Mouse (Mus musculus): Measurements from ENCODE around the gene Taf1c. TPM values are rescaled to one million over a fixed set of nuclear protein-coding genes. Genes with fewer than 3 reads are reported as not detected.

Taf1c gene
- total RNA-seq, 1 experiment from 2014 or later = 11.9 TPM

DNA sequence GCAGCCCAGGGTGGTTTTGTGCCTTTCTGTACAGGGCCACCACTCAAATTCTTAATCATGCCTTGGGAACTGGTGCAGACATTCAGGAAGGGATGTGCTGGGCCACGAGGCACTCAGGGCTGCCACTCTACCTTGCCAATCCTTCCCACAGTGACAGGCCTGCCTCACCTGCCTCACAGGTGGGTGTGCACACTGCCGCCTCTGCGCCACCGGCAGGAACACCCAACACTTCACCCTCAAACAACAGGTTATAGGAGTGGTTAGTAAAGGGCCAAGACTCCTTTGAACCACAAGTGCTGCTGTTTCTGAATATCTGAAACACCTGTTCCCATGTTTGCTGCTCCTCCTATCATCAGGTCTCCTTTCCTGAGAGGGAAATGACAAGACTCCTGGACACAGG is 32.6 kb downstream of the Taf1c start:
- DNase-seq = no peak

DNA sequence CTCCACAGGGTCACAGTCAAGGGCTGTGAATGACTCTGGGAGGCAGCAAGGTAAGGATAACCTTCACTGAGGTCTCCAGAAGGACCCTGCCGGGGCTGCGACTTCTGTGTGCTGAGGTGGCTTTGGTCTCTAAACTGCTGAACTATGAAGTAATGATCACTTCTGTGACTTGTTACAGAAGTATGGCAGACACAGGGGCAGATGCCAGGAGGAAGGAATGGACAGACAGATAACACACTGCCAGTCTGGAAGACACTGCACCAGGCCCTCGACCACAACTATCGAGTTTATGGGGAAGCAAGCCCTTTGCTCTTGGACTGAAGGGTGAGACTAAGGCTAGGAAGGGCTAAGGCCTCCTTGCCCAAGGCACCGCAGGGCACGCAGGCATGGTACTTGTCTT is 33.9 kb downstream of the Taf1c start:
- DNase-seq = peak; percentile 29

DNA sequence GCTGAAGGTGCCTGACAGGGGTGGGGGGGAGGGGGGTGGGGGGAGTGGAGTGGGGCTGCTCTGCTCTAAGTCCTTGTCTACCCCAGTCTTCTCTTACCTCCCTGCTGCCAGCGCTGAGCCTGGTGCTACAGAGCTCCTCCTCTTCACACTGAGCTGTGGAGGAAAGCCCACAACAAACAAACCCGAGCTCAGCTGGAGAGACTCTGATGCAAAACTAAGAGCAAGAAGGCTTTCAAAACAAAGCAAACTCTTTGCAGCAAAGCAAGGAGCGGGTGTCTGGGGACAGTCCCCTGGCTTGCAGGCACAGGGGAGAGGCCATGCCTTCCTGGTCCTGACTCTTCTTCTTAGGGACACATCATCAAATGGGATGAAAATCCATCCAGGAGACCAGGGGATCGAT is 35.1 kb downstream of the Taf1c start:
- DNase-seq = no peak

DNA sequence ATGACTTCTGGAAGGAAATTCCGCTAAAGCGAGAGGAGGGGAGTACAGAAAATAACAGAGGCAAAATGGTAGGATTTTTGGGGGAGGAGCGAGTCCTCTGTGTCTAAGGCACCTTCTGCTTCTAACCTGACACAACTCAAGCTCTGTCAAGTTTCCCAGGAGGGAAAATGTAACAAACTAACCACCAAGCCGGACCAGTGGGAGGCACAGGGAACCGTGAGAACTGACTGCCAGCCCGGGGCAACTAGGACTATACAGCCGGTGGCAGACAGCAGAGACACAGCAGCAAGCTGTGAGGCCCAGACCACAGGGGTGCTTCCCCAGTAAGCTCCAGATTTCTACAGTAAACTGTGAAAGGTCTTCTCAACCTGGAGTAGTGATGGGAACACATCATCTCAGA is 36.1 kb downstream of the Taf1c start:
- DNase-seq = no peak

DNA sequence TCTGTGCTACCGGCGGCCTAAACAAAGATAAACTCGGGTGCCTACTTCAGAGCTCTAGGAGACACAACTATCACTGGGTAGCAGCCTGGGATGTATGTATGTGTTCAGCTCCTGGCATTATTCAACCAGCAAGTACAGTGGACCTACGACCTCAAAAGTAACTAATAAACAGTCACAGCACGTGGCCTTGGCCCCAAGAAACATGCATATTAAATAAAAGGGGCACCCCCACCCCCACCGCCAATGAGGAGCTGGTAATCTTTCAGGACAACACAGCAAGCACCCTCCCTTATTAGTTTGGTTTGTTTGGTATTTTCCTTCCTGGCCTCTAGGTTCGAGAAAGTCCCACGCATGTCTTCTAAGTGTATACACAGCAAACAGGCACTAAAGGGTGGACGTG is 36.8 kb downstream of the Taf1c start:
- DNase-seq = no peak

DNA sequence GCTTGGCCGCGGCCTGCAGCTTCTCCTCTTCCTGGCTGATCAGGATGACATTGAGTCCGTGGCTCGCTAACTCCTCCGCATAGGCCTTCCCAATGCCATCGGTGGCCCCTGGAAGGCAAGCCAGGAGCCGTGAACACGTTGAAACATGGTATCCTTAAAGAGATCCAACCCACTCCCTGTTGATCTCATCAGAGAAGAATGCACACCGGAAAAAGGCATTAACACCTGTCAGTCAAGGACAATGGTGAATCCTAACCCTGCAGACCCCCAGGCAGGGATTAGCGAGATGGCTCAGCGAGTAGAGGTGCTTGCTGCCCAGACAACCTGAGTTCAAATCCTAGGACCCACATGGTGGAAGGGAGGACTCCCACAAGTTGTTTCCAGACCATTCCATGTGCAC is 38.7 kb downstream of the Taf1c start:
- no peak for DNase-seq

DNA sequence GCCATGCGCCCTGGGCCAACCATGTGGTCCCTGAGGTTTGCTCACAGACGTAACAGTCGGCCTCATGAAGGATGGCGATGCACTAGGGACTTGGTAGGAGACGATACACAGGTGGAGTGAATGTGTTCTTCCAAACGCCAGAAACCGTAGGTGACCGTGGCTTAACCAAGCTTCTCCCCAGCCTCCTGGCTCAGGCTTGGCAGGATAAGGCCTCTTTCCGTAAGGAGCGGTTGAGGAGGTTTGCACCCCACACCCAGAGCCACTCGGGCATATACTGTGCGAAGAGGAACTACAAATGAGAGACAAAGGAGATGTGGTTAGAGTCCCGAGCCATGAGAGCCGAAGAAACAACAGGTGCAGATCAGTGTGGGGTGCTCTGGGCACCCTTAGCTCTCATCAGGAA is 41.2 kb downstream of the Taf1c start:
- no peak for DNase-seq

DNA sequence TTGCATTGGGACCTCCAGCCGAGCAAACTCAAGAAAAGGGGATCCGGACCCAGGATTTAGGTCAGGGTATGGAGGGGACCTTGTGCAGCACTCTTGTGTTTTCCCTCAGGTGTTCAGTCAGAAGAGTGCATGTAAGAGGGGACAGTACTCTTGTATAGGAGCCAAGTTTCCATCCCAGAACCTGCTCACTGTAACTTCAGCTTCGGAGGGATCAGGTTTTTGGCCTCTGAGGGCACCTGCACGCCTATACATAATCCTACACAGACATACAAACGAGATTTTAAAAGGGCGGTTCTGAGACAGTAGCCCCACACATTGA is 45.7 kb downstream of the Taf1c start:
- no peak for DNase-seq

DNA sequence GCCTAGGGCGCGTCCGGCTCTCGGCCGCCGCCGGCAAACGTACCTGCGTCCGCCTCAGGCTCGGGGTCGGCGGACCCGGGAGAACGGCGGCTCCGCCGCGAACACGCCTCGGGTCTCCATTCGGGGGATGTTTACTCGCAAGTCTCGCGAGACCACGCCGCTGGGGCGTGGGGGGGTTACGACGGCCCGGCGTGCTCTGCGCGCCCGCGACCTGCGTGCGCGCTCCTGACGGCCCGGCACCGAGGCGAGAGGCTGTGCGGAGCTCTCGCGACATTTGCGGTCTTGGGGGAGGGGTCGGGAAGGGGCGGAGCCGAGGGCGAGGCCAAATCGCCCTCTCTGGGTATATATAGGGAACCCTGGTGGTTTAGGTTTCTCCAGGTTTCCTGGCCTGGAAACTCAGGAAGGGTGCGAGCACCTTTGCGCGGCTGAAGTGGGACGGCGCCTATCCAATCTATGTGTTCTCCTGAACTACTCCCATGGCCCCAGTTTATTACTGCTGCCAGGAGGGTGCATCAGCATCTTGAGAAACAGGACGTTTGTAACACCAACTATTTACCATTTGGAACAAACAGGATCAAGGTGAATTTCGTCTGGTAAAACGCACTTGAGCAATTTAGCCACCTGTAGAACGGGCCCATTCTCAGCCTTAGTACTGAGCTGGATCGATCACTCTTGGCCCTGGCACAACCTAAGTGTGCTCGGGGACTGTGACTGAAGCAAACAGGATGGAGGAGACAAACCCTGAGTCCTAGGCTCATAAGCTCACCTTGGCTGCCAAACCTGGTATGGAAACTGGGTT is 46.2 kb downstream of the Taf1c start, which contains the start of gene Mbtps1:
Mbtps1 (minus strand) TSS at position 133 of the 799 bp plus-strand sequence.
- DNase-seq = peak; percentile 99

DNA sequence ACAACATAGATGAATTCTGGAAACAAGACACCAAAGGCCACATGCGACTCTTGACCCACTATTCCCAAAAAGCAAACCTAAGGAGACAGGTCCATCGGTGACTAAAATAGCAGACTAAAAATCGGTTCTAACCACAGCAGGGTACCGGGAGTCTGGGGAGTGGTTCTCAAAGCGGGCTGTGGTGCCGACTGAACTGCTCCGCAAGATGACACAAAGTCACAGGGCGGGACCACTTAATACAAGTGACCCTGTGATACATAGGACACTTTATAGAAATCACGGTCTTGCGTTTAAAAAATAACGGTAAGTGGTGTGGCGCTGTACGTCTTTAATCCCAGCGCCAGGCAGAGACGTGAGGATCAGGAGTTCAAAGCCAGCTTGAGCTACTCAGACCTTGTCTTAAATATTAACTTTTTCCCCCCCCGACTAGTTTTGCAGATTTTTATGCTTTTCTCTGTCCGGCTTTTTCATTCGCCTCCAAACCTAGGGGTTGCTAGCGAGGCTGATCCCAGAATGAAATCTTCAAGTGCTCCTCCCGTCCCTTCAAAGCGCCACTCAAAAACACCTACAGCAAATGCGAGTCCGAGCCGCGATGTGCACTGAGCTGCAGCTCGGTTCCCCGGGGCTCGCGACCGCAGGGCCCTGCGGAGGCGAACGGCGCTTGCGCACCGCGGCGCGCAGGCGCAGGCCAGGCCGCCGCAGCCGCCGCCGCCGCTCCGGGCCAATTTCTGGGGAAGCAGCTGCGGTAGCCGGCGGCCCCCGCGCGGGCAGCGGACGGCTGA is 47.0 kb downstream of the Taf1c start:
- DNase-seq = peak; percentile 90

DNA sequence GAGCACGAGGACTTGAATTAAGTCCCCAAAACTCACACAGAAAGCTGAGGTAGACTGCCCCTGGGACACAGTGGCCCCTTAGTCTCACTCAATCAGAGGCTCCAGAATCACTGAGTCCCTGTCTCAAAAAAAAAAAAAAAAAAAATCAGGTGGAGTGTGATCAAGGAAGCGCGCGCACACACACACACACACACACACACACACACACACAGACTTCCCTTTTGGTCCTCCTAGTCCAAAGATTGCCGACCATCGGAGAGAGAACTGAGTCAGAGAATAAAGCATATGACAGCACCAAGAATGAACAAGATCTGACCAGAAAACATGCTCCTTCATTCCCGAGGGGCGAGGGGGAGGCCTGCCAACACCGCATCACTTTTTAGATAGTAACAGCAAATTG is 47.9 kb downstream of the Taf1c start:
- no peak for DNase-seq

DNA sequence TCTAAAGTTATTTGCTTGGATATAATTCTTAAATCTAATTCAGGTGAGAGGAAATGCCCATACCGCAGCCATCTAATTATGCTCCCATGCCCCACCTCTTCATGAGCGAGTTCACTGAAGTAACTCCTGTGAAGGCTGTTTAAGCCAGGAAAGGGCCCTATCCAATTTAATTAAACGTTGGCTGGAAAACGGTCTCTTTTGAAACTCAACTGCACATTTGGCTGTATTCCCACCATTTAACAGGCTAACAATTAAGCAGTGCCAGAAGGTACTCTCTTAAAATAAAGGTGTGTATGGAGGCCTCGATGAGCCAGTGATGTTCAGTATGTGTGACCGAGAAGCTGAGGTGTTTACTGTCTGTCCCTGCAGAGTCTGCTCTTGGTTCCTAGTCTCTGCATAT is 49.2 kb downstream of the Taf1c start:
- no peak for DNase-seq

DNA sequence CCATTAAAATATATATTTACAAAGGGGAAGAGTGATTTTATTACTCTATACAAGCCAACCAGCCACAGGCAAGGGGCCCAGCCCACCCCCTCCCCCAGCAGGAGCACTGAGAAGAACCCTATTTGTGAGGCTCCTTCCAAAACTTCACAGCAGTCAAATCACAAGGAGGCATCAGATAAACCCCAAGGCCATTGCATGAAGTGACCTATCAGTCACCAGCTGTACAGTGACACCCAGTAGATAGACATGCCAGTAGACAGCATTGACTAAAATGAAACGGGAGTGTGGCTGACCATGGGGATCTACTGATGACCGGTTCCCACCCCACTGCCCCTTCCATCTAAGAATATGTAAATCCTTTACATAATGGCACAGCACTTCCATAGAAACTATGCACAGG is 52.1 kb downstream of the Taf1c start:
- peak; percentile 32 for DNase-seq

DNA sequence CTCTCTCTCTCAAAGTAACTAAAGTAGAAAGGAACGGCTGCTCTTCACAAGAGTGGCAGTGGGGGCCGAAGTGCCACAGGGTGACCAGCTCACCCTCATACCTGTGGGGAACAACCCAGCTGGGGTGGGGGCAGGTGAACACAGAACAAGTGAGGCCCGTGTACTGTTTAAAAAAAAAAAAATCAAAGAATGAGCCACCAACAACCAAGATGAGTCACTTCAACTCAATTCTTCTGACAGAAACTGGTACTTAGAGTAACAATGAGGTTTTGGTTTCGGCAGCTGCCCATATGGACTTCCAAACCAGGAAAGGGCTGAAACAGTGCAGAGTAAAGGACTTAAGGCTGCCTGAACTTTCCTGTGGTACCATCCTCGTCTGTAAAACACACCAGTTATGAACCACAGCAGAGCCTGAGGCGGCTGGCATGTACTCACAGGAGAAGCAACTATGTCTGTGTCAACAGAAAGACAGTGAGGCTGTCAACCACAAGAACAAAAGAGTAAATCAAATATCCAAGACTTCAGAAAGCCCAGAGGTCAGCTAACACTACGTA is 56.4 kb downstream of the Taf1c start:
- no peak for DNase-seq

Other genes starting within 250 kb of the Taf1c start
- 58.0 and 66.5 TPM in 2 replicates for gene Mlycd, start 210.3 kb downstream of the Taf1c start, total RNA-seq (2021)
- gene Osgin1, start 171.1 kb downstream of the Taf1c start, total RNA-seq (2021) = 52.9 and 69.1 TPM in 2 replicates
- gene Necab2, start 158.5 kb downstream of the Taf1c start, total RNA-seq (2021) = 10.4 and 10.6 TPM in 2 replicates
- 0.34 TPM in 1 of 2 replicates, not detected in the other for gene Slc38a8, start 103.5 kb downstream of the Taf1c start, total RNA-seq (2021)
- 101 and 109 TPM in 2 replicates for gene Mbtps1, start 46.5 kb downstream of the Taf1c start, total RNA-seq (2021)
- 25.6 and 30.1 TPM in 2 replicates for gene Hsdl1, start 30.0 kb downstream of the Taf1c start, total RNA-seq (2021)
- not detected in 2 replicates for gene Dnaaf1, start 30.0 kb downstream of the Taf1c start, total RNA-seq (2021)
- not detected in 2 replicates for gene Adad2, start 7.5 kb upstream of the Taf1c start, total RNA-seq (2021)
- gene Kcng4, start 30.5 kb upstream of the Taf1c start, total RNA-seq (2021) = 0.41 and 0.74 TPM in 2 replicates
- gene Wfdc1, start 61.1 kb upstream of the Taf1c start, total RNA-seq (2021) = 10.4 and 10.7 TPM in 2 replicates
- gene Atp2c2, start 94.8 kb upstream of the Taf1c start, total RNA-seq (2021) = 0.41 TPM in 2 replicates
- gene Tldc1, start 173.2 kb upstream of the Taf1c start, total RNA-seq (2021) = 9.1 and 10.8 TPM in 2 replicates
- gene Cotl1, start 235.3 kb upstream of the Taf1c start, total RNA-seq (2021) = 56.9 and 79.0 TPM in 2 replicates

Measured in adrenal gland, postnatal 14 days (tissue).